Mouse (Mus musculus): Measurements from ENCODE around the gene Slc2a13.

Slc2a13 gene

DNA sequence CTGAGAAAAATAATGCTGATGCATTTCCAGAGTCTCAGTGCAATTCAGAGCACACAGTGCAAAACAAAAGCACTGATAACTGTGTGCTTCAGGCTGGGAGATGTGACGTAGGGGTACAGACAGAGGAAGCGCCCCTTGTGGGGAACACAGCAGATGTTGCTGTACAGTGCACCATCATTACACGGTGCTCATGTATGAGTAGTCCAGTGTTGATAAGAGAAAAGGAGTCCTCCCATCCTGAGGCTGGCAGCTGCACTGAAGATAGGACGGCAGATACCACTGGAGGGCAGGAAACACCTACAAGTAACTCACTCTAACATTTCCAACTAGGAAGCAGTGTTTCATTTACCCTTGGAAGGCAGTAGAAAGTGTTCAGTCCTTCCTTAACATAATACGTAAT is 312.5 kb downstream of the Slc2a13 start:
- no peak for DNase-seq

DNA sequence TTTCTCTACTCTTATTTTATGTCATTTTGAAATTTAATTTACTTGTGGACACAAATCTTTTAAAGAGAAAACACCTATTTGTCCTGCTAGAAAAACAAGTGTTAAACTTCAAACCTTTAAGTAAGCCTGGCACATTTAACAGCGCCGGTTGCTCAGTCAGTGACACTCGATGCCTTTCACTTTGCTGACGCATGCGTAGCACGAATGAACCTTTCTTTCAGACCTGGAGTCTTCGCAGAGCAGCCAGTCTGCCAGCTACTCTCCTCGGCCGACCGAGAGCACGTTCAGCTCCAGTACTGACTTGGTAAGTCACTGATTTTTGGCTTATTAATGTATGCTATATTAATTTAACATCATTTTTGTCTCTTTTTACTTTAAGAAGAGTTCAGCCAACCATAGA is 315.9 kb downstream of the Slc2a13 start:
- no peak for DNase-seq

DNA sequence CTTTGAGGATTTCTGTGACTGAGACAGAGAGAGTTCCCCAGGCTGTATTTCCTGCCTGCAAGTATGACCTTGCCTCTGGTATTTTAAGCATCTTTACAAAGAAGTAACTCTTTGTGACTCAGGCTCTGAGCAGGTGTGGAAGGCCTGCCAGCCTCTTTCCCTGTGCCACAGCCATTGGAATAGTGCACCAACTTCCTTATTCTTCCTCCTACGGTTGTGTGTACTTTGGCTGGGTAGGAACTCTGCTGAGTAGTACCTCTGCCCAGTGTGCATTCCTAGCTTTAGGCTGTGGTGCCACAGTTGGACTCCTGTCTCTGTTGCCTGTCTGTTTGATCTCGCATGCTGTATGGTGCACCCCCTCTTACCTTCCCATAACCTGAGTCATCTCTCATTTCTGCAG is 317.8 kb downstream of the Slc2a13 start:
- DNase-seq, result no peak

DNA sequence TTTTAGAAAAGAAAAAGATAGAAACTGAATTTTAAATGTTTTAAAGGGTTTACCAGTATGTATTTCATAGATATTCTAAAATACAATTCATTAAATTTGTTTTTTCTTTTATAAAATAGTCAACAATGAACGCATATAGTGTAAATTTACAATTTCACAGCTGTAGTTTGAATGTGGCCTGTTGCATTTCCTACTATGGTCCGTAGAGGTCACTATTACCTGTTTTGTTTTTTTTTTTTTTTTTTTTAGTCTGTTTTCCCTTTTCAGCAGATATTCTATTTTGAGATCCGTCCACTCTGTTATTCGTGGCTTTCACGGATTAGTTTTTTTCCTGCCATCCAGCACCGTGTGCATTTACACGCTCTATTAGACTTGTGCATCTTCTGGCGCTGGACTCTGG is 320.1 kb downstream of the Slc2a13 start:
- DNase-seq, result no peak

DNA sequence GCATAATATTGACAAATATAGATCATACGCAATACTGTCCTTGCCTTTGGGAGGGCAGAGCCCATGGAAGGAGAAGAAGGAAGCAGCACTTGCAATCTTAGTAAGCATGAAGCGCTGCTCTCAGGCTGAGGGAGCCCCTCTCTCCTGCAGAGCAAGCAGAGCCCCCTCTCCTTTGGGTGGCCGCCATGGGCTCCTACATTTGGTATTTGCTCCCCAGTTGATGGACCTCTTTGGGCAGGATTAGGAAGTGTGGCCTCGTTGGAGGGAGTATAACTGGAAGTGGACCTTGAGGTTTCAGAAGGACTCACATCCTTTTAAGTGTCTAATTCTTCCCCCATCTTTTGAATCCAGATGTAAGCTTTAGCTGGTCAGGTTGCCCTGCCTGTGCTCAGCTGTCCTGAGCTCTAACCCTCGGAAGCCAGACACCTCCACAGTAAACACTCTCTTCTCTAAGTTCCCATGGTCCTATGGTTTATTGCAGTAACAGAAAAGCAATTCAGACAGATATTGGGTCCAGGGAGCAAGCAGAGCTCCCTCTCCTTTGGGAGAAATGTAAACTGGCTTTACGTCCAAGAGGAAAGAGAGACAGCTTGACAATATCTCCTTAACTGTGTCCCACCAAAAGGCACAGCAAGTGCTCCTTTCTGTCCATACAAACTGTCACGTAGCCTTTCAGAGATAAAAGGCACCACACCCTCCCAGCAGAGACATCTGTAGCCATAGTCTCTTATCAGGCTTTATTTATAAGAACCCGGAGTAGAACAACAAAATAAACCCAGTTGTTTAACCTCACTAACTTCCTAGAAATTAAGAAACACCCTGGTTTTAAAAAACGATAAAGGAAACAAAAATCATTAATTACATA is 321.3 kb downstream of the Slc2a13 start:
- DNase-seq, result no peak

DNA sequence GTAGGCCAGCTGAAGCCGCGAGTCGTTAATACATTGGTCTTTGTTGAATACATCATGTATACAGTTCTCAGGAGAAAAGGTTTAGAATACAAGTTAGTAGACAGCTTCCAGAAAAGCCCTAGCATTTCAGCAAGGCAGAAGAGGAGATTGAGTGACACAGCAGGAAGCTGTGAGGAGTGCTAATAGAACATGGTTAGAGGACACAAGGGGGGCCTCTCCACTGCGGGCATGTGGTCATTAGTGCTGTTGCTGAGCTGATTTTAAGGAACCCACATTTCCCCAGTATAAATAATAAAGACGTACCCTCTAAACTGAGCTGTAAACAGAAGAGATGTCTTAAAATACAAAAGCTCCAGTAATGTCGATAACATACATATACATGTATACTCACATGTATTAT is 322.2 kb downstream of the Slc2a13 start:
- peak in 1 of 2 experiments; percentile 1 for DNase-seq

DNA sequence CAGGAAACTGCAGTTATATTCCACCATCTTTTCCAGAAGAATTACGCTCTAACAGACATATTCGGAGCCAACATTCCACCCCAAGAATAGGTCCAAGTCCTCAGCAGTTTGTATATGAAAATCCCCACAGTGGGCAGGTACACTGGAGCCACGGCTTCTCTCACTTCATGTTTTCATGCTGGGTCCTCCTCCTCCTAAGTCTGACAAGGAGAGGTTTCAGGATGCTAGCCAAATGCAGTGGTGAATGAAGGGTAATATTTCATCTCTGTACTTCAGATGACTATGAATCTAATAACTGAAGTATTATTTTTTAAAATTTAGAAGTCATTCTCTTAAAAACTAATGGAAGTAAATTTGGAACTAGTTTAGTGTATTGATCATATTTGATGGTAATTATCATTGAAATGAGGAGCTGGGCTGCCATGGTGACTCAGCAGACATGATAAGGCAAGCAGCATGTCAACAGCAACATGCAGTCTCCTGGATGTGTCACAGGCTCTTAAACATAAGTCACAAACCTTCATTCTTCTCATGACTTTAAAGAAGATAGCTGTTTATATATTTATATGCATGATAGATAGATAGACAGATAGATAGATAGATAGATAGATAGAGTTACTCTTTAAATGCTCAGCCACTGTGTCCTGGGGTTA is 332.3 kb downstream of the Slc2a13 start:
- no peak for DNase-seq

DNA sequence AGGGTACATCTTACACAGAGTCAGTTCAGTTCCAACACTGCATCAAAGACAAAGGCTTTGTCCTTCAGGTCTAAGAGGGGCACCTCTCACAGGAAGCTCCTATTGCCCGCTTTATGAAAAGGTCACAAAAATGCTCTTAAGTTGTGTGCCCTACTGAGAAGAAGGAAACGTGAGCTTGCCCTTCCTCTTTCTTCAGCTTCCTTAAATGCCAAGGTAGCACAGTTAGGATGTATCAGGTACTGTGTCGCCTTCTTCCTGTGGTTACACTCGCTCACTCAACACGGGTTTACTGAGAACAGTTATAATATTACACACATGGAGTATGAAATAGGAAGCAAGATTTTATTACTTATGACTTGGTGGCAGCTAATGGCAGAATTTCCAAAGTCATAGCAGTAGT is 335.8 kb downstream of the Slc2a13 start:
- no peak for DNase-seq
